Mouse (Mus musculus) embryonic facial prominence, embryonic 10.5 days (tissue): ENCODE results near the gene Rnf222. TPM values are rescaled to one million over a fixed set of nuclear protein-coding genes. Genes with fewer than 3 reads are reported as not detected.
A peak's percentile ranks its signal among the peaks of the same experiment; 100 is the strongest.
"Not testable (repeated sequence)": the region's sequence is repeated elsewhere in the genome, so short reads cannot be mapped to it uniquely, and the experiment has no call there.

ENCODE experiments used
- DNase-seq: peaks from one replicate; pipeline ENCODE4 v3.0.0-alpha.2; 2017; ENCODE audit warnings: low spot score
- H3K27ac ChIP-seq: fragments of 300-500 bp; sonication (generic); replicated peaks from 2 replicates; pipeline ENCODE4 v1.5.1; 2016; ENCODE audit warnings: mild to moderate bottlenecking
- H3K27me3 ChIP-seq: fragments of 300-500 bp; sonication (generic); replicated peaks from 2 replicates; pipeline ENCODE4 v1.6.1; 2016; ENCODE audit warnings: low read depth, mild to moderate bottlenecking; ENCODE audit not compliant: poor library complexity, severe bottlenecking
- H3K36me3 ChIP-seq: fragments of 300-500 bp; sonication (generic); replicated peaks from 2 replicates; pipeline ENCODE4 v1.6.1; 2016; ENCODE audit warnings: mild to moderate bottlenecking, moderate library complexity
- H3K4me1 ChIP-seq: fragments of 300-500 bp; sonication (generic); 2 replicates; pipeline ENCODE4 v1.6.1; 2016
- H3K4me3 ChIP-seq: fragments of 300-500 bp; sonication (generic); 2 replicates; pipeline ENCODE4 v1.5.1; 2016; ENCODE audit warnings: mild to moderate bottlenecking, moderate library complexity
- H3K9me3 ChIP-seq: fragments of 300-500 bp; sonication (generic); 2 replicates; pipeline ENCODE4 v1.6.1; 2016; ENCODE audit warnings: mild to moderate bottlenecking
- WGBS: fragments of 180-500 bp; shearing (Covaris S2); methylation state at CpG from one replicate; pipeline ENCODE4 v1.1.7; 2016; 5-methylcytosine and 5-hydroxymethylcytosine counted together
- polyA plus RNA-seq: library from polyadenylated mRNA; unstranded; fragments of >200 nt; fragmentation: Nextera tagmentation; extraction: Ambion mirVana; gene quantifications from 2 replicates; pipeline ENCODE4 v1.2.1, GENCODE M21; 2016

Gene Rnf222
- polyA plus RNA-seq, 1 experiment from 2014 or later, result not detected

DNA sequence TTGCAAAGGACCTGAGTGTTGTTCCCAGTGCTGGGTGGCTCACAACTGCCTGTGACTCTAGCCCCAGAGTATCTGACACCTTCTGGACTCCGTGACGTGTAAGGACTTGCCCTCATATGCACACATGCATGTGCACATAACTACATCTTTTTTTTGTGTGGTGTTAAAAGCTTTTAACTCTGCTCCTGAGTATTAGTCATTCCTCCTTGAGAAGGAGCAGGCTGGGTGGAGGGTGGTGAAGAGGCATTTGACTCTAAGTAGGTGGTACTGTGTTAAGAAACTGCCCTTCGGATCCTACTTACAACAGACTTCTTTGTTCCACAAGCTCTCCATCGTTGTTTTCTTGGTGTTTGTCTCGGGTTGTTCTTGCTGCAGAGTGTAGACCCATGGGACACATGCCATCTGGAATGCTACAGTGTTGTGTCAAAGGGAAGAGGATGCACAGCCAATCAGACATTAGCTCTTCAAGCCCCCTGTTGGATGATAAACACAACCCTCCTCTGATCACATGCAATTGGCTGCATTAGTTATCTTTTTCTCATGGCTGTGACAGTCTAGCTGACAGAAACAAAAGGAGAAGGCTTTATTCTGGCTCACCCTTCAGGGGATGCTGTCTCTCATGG, 45.6 kb downstream of the Rnf222 start:
- Histone ChIP-seq H3K36me3 (no peaks in the 10 kb centered on the region), H3K4me1 (no peaks in the 10 kb centered on the region; the same call in 1 of the 2 replicates), H3K9me3 (no peaks in the 10 kb centered on the region), H3K27ac (no peak overlapping the region), H3K27me3 (no peaks in the 10 kb centered on the region), H3K4me3 (no peak overlapping the region)
- WGBS, result 67% methylated on average over 5 of the region's 5 CpGs
- no peak for DNase-seq

DNA sequence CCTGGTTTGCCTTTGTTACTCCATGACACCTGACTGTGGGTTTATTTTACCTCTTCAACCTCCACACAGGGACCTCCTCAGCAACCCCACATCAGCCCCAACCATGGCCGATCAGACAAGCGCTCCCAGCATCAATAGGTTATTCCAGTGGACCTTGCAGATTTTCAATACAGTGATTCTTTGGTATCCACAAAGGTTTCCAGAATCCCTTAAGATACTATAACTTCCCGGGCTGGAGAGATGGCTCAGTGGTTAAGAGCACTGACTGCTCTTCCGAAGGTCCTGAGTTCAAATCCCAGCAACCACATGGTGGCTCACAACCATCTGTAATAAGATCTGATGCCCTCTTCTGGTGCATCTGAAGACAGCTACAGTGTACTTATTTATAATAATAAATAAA, 48.6 kb downstream of the Rnf222 start:
- H3K27ac ChIP-seq, DNase-seq, H3K27me3 ChIP-seq, H3K9me3 ChIP-seq, H3K36me3 ChIP-seq, H3K4me3 ChIP-seq: not testable (repeated sequence)
- peaks cover 11% of the 10 kb centered on the region for H3K4me1 ChIP-seq
- 92% methylated on average over 4 of the region's 4 CpGs for WGBS

DNA sequence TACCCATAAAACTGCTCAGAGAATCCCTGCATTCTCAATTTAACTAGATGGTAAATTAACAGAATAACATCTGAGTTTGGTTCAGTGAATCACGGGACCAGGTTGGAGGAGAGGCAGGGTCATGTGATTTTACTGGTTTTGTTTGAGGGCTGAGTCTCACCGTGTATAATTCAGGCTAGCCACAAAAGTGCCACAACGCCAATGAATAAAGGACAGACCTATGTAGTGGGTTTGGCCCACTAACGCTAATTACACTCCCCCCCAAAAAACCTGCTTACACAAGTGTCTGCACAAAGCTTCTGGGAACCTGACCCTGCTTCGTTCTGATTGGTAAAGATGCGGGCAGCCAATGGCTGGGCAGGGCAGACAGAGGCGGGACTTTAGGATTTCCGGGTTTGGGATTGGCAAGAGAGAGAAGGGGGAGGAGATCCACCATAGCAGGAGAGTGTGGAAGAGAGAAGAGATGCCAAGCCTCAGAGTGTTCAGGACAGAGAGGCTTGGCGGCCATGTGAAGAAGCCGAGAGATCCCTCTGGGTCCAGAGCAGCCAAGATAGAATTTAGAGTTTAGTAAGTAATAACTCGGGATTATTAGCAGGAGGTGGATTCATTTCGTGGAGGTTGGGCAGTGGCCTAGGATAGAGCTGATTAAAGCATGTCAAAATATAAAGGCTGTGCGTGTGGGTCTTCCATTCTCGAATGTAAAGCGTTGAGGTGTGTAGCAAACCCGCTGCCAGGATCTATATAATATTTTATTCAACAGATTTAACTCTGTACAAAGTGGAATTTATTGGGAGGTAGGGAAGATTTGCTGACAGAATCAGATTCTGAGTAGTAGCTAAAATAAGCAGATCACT, 51.3 kb downstream of the Rnf222 start:
- H3K36me3 ChIP-seq, result no peaks in the 10 kb centered on the region
- peak overlapping the region; percentile 62 for H3K4me3 ChIP-seq
- H3K4me1 ChIP-seq, result peaks cover 11% of the 10 kb centered on the region
- no peaks in the 10 kb centered on the region for H3K9me3 ChIP-seq
- DNase-seq, result peak; percentile 90
- H3K27me3 ChIP-seq, result no peaks in the 10 kb centered on the region
- H3K27ac ChIP-seq, result peak overlapping the region; percentile 85
- WGBS, result 5% methylated on average over 16 of the region's 16 CpGs

DNA sequence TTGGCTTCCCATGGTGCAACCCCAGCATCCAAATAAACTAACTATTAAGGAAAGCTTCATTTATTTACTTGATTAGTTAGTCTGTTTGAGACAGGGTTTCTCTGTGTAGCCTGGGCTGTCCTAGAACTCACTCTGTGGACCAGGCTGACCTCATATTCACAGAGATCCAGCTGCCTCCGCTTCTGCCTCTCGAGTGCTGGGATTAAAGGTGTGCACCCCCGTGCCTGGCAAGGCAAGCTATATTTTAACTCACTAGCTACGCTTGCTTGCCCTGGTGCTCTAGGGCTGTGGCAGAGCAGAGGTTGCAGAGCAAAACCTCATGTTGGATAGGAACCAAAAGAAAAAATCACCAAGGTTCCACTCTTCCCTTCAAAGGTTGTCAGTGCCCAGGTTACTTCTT, 52.2 kb downstream of the Rnf222 start:
- WGBS, result 71% methylated on average over 4 of the region's 4 CpGs
- Histone ChIP-seq H3K9me3 (no peaks in the 10 kb centered on the region), H3K4me1 (peaks cover 11% of the 10 kb centered on the region), H3K27me3 (peaks cover under 1% of the 10 kb centered on the region; the same call in 1 of the 2 replicates), H3K27ac (no peak overlapping the region), H3K4me3 (peak overlapping the region; percentile 62), H3K36me3 (no peaks in the 10 kb centered on the region)
- no peak for DNase-seq

DNA sequence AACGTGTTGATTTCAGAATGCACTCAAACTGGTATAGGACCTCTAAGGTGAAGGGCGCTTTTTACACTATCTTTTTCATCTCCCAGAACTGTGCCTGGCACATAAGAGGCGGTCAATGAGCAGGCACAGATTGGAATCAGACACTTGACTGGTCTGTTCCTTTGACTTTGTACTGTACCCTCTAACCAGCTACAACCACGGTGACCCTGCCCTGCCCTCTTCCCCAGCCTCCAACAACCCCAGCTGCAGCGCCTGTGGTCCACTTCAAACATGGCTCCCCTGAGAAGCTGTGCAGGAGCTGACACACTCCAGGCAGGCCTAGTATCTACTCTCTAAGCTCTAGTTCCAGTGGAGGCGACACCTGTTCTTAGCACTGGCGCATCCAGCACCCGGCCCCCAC, 54.4 kb downstream of the Rnf222 start:
- DNase-seq, result no peak
- 83% methylated on average over 8 of the region's 8 CpGs for WGBS

DNA sequence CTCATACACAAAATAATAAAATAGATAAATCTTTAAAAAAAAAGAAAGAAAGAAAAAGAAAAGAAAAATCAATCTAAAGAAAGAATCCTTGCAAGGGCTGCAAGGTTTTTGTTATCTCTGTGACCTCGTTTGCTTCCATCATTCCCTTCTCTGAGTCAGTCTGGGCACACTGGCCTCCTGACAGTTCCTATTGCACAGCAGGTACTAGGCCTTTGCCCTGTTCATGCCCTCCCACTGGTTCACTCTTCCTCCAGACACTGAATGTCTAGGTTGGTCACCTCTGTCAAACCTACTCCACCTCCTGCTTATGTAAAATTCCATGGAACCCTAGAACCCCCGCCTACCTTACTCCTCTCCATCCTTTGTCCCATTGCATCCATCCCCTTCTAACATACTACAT, 56.9 kb downstream of the Rnf222 start:
- WGBS, result 88% methylated on average over 2 of the region's 2 CpGs
- H3K4me3 ChIP-seq, result no peak overlapping the region
- 0 out of 2 replicates have a peak, but pooled peaks cover 2% of the 10 kb centered on the region for H3K36me3 ChIP-seq
- H3K9me3 ChIP-seq, result no peaks in the 10 kb centered on the region
- H3K27me3 ChIP-seq, result peaks cover 39% of the 10 kb centered on the region
- peaks cover 18% of the 10 kb centered on the region for H3K4me1 ChIP-seq
- DNase-seq, result no peak
- no peak overlapping the region for H3K27ac ChIP-seq

More for the DNA sequence above, 54.4 kb downstream of the Rnf222 start:
- no peak overlapping the region for H3K4me3 ChIP-seq
- H3K36me3 ChIP-seq, result 0 out of 2 replicates have a peak, but pooled peaks cover 2% of the 10 kb centered on the region
- H3K27ac ChIP-seq, result no peak overlapping the region
- peaks cover 22% of the 10 kb centered on the region for H3K27me3 ChIP-seq
- no peaks in the 10 kb centered on the region for H3K9me3 ChIP-seq
- peaks cover 24% of the 10 kb centered on the region for H3K4me1 ChIP-seq

Other genes with a start within 250 kb of the Rnf222 start
- gene Myh10, start 197.0 kb upstream of the Rnf222 start, polyA plus RNA-seq, result 161 and 164 TPM in 2 replicates
- gene Ndel1, start 16.7 kb upstream of the Rnf222 start, polyA plus RNA-seq, result 56.5 and 57.4 TPM in 2 replicates
- 1,085 and 1,128 TPM in 2 replicates for gene Rpl26, start 13.0 kb downstream of the Rnf222 start, polyA plus RNA-seq
- gene Odf4, start 38.5 kb downstream of the Rnf222 start, polyA plus RNA-seq, result not detected in 2 replicates
- 8.9 and 9.2 TPM in 2 replicates for gene Arhgef15, start 68.9 kb downstream of the Rnf222 start, polyA plus RNA-seq
- 2.4 and 2.7 TPM in 2 replicates for gene Slc25a35, start 79.6 kb downstream of the Rnf222 start, polyA plus RNA-seq
- gene Rangrf, start 86.6 kb downstream of the Rnf222 start, polyA plus RNA-seq, result 87.7 and 93.0 TPM in 2 replicates
- 70.1 and 71.9 TPM in 2 replicates for gene Pfas, start 119.9 kb downstream of the Rnf222 start, polyA plus RNA-seq
- 100 and 103 TPM in 2 replicates for gene Ctc1, start 127.4 kb downstream of the Rnf222 start, polyA plus RNA-seq
- gene Aurkb, start 157.1 kb downstream of the Rnf222 start, polyA plus RNA-seq, result 215 and 218 TPM in 2 replicates
- 5.3 and 5.9 TPM in 2 replicates for gene Borcs6, start 171.2 kb downstream of the Rnf222 start, polyA plus RNA-seq
- gene Tmem107, start 182.3 kb downstream of the Rnf222 start, polyA plus RNA-seq, result 41.0 and 44.5 TPM in 2 replicates
- gene Vamp2, start 199.9 kb downstream of the Rnf222 start, polyA plus RNA-seq, result 60.9 and 70.0 TPM in 2 replicates
- 6.1 and 7.3 TPM in 2 replicates for gene Per1, start 206.7 kb downstream of the Rnf222 start, polyA plus RNA-seq
- gene Hes7, start 231.9 kb downstream of the Rnf222 start, polyA plus RNA-seq, result 0.16 and 0.36 TPM in 2 replicates
- gene 9130213A22Rik, start 234.0 kb downstream of the Rnf222 start, polyA plus RNA-seq, result 0.12 TPM in 1 of 2 replicates, not detected in the other
- gene Aloxe3, start 237.3 kb downstream of the Rnf222 start, polyA plus RNA-seq, result 0.04 and 0.19 TPM in 2 replicates